Mouse (Mus musculus) cerebellum, postnatal 14 days (tissue): ENCODE measurements at regions not wholly inside any gene's neighbourhood (a gene's known extent, or its start where the extent isn't known, plus 50 kb on each side); places are given as distances from the start of the nearest gene placed in this dataset.

ENCODE experiments used
- DNase-seq, 2 experiments: peaks; one replicate each; pipeline ENCODE4 v3.0.0; 2021; ENCODE audit warnings: mixed read lengths in 2 of 2

- DNase-seq, result no peak
Observed at GRCm38 (mm10) chr12:25891391-25892167, 523.5 kb downstream of the Rnf144a start.

GRCm38 (mm10) chr12:25890722-25891121 is 524.3 kb downstream of the Rnf144a start:
- DNase-seq, result peak in 1 of 2 experiments; percentile 18

DNA sequence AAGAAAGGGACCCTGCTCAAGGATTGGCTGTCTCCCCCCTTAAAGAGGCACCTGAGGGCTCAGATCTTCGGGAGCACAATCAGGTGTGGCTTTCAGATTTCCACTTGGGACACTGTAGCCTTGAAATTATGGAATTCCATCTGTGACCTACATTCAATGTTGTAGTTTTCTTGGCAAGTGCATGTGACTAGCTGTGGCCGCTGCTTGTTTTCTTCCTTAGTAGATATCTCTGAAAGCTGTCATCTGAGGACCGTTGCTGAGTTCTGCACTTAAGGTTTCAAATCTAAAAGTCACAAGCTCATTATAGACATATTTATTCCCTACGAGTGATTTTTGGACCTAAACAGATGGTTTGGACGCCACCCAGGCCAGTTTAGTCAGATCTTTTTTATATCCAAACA is 531.3 kb downstream of the Rnf144a start:
- peak; percentile 52 to 53 for DNase-seq

DNA sequence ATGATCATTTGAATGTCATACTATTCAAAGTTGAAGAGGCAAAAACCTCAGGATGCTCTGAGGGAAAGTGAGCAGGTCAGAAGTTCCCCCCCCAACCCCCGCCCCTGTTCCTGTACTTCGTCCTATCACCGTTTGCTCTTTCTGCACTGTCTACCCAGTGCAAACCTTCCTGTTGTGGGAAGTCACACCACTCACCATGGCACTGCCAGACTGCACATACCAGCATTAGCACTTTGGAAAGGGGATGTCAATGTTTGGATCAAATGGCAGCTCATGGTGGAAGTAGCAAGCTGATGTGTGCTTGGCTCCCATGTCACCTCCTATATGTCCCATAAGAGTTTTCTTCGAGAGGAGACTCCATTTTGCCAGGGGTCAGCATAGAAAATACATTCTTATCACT is 543.2 kb downstream of the Rnf144a start:
- peak in 1 of 2 experiments; percentile 33 for DNase-seq

DNA sequence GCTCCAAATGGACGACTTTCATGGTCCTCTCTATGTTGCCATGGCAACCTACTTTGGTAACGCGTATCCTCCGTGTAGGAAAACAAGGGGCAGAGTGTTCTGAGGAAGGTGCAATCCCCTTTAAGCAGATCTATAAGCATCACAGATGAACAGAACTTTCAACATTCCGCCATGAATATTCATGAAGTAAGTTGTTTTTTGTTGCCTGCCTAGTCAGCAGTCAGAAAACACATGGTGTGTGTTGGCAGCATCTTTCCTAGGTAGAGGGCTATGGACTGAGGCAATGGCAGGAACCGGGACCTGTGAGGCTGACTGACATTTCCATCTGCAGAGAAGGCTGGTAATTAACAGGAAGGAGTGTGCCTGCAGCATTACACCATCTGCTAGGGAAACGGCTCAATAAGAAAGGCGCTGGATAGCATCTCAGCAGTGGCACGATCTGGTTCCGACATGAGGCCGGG is 544.0 kb downstream of the Rnf144a start:
- peak; percentile 71 to 80 for DNase-seq

GRCm38 (mm10) chr12:25869846-25870245 is 545.2 kb downstream of the Rnf144a start:
- DNase-seq, result peak in 1 of 2 experiments; percentile 48

DNA sequence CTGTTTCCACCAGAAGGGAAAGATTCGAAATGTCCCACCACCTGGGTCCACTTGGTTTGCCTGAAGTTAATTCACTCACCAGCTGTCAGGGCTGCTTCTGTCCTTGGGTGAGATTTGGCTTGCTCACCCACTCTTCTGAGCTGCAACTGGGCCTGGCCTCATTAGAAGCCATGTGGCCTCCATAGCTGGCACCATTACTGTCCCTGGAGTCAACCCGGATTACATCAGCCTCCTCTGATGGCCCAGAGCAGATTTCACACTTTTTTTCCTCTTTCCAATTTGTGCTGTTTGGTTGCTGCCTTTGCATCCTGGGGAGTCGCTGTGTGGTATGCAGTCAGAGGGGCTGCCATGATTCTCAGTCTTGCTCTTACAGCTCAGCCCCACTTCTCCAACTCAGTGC is 550.0 kb downstream of the Rnf144a start:
- peak; percentile 68 to 74 for DNase-seq

- DNase-seq, result peak; percentile 75 to 76
Observed at GRCm38 (mm10) chr12:25864113-25864852, 550.8 kb downstream of the Rnf144a start.

GRCm38 (mm10) chr12:25861100-25861499 is 554.0 kb downstream of the Rnf144a start:
- DNase-seq, result no peak

DNA sequence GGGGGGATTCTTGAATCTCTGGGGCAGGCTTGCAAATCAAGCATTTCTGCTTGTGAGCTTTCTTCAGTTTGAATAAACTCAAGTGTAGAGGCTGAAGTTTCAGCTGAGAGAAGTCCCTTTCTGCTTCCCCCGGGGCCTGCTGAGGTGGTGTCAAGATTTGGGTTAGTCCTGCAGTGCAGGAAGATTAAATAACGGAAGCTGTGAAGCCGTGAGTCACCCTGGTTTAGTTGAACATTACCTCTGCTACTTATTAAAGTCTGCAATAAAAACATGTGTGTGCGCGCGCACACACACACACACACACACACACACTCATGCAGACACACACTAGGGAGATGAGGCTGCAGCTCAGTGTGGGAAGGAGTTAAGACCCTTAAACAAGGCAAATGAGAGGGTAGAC is 556.7 kb downstream of the Rnf144a start:
- no peak for DNase-seq

GRCm38 (mm10) chr12:25830057-25830456 is 585.0 kb downstream of the Rnf144a start:
- DNase-seq, result peak; percentile 46 to 48

DNA sequence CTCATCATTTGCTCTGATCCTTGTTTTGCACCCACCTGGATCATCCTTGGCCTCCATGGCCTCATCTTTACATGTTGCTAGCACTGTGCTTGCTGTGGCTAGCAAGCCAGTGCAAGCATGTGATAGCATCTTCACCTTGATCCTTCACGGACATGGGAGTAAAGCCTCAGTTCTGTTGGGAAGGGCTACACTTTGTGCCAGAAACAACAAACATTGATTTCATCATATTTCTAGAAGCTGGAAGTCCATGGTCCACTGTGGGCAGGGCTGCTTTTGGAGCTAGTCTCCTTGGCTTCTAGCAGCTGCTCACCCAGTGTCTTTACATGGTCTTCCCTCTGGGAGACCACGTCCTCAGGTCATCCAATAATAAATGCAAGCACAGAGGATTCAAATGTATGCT is 587.1 kb downstream of the Rnf144a start:
- DNase-seq, result no peak

GRCm38 (mm10) chr12:25826928-25827327 is 588.1 kb downstream of the Rnf144a start:
- DNase-seq, result no peak

- DNase-seq, result peak; percentile 19 to 31
Observed at GRCm38 (mm10) chr12:25826451-25826850, 588.6 kb downstream of the Rnf144a start.

DNA sequence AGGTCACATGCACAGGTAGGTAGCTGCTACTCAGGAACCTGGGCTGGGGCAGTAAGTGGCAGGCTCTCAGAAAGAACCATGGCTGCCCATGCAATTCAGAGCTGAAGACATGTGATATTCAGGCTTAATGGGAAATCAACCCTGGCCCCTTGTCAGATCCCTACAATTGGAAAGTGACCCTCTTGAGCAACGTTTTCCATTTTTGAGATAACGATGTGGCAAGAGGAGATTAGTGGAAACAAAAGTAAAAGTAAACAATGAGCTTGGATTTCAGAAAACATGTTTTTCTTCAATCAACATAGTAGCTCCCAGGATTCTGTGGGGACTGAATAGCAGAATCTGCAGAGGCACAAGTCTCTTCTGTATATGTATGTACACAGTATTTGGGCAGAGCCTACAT is 598.8 kb downstream of the Rnf144a start:
- DNase-seq, result no peak

GRCm38 (mm10) chr12:25795092-25795491 is 620.0 kb downstream of the Rnf144a start:
- DNase-seq, result no peak

DNA sequence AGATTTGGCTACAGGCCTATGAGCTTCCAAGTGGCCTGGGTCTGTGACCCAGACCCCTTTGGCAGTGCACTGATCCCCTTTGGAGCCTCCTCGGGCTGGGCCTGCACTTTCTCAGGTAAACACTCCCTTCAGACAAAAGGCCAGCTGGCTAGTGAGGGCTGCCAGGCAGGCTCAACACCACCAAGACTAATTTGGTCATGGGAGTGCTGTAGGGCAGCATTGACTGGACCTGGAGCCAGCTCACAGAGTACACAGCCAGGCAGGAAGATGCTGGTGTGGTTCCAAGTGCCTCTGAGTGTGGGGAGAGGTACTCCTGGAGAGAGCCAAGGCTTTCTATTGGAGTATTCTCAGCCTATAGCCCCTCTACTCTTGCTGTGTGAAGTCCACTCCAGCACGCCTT is 620.5 kb downstream of the Rnf144a start:
- peak; percentile 89 to 91 for DNase-seq

- peak in 1 of 2 experiments; percentile 23 for DNase-seq
Observed at GRCm38 (mm10) chr12:25792571-25793075, 622.4 kb downstream of the Rnf144a start.

DNA sequence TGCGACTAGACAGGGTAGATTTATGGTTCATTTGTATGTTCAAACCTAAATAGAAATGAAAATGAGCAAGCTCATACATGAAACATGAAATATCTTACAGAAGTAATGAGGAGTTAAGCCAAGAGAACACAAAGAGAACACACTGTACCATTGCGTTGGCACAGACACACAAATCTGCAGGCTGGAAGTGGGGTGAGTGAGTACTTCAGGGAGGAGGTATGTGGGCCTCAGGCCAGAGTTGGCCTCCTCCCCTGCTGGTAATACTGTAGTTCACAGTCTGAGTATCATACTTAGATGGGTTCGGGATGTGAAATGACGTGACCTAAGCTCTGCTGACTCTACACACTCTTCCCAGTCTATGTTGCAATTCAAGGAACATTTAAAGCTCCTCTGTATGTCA is 624.1 kb downstream of the Rnf144a start:
- DNase-seq, result no peak

- DNase-seq, result peak; percentile 57 to 71
Observed at GRCm38 (mm10) chr12:25785646-25786606, 629.1 kb downstream of the Rnf144a start.

DNA sequence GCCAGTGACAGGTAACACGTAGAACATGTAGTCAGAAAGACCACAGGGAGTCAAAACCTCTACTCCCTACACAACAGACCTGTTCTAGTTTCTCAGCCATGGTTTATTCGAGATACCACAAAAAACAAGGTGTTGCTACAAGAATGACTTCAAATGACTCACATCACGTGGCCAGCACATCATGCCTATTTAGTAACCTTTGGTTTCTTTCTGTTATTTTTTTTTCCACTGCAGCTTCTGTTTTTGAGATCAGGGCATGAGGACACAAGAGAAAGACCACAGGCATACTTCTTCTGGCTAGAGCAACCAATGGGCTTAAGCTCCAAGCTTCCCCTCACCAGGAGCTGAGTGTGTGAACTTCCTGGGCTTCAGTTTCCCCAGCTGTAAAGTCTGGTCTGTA is 630.7 kb downstream of the Rnf144a start:
- DNase-seq, result no peak

DNA sequence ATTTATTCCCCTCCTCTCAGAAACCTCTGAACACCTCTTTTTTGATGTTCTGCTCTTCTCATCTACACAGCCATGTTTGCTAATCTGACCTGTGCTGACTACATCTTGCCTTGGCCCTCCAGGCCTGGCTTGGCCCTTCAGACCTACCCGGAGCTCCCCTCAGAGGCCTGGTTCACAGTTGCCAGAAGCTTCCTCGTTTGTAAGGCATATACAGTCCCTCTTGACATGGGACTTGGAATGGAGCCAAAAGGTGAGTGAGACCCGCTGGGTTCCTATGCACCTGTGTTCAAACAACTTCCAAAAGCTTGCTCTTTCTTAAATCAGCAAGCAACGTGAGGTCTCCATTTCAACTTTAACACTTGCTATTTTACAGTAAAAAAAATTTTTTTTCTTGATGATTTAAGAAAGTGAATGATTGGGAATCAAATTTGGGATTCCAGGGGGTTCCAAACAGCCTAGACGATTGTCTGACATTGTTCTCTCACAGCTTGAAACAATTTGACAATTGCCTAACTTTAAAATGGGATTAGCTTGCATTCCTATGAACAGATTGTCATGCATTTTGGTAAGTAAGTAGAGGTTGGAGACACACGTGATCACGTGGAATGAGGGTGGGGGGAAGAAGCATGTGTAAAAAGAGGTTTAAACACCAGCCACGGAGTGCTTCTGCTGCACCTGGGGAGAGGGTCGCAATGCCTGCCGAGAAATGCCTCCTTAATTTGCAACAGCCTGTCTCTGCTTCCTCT is 631.9 kb downstream of the Rnf144a start:
- no peak for DNase-seq
